Mouse (Mus musculus) CH12F3 (cell line): ENCODE measurements around the gene Tmed2.
"Not testable (repeated sequence)": the region's sequence is repeated elsewhere in the genome, so short reads cannot be mapped to it uniquely, and the experiment has no call there.

Source experiments
- in situ Hi-C: fragments of 300-500 bp; cut with MboI; formaldehyde crosslinking; loops from 2 replicates; pipeline ENCODE4 v1.14.3; 2020; ENCODE audit warnings: low sequenced_read_pairs

The Tmed2 gene

GRCm38 (mm10) chr5:124528351-124528750, 12.1 kb upstream of the Tmed2 start:
- in situ Hi-C loops: no loop called here

GRCm38 (mm10) chr5:124528791-124529190, 11.7 kb upstream of the Tmed2 start:
- in situ Hi-C loops: no loop called here

- in situ Hi-C loops: no loop called here
Measured at GRCm38 (mm10) chr5:124529191-124529651, 11.3 kb upstream of the Tmed2 start.

- in situ Hi-C loops: loop anchor here (10.0 kb wide), 1 partner anchor 95 kb away; the partner anchor contains the start of gene Kmt5a
Measured at GRCm38 (mm10) chr5:124529697-124530096, 10.8 kb upstream of the Tmed2 start.

GRCm38 (mm10) chr5:124530655-124531582, 9.6 kb upstream of the Tmed2 start, which contains the start of gene Rilpl1:
Rilpl1 (minus strand) TSS chr5:124531391.
- in situ Hi-C loops: loop anchor here (10.0 kb wide), 1 partner anchor 96 kb away; the partner anchor contains the start of gene Kmt5a

GRCm38 (mm10) chr5:124531583-124531930, 8.9 kb upstream of the Tmed2 start:
- in situ Hi-C loops: loop anchor here (10.0 kb wide), 1 partner anchor 97 kb away; the partner anchor contains the start of gene Kmt5a

- in situ Hi-C loops: loop anchor here (10.0 kb wide), 1 partner anchor 98 kb away; the partner anchor contains the start of gene Kmt5a
Measured at GRCm38 (mm10) chr5:124532451-124532850, 8.0 kb upstream of the Tmed2 start.

GRCm38 (mm10) chr5:124535016-124535415, 5.5 kb upstream of the Tmed2 start:
- in situ Hi-C loops: loop anchor here (10.0 kb wide), 1 partner anchor 100 kb away; the partner anchor contains the start of gene Kmt5a

- in situ Hi-C loops: loop anchor here (10.0 kb wide), 1 partner anchor 102 kb away; the partner anchor contains the start of gene Kmt5a
Measured at GRCm38 (mm10) chr5:124536776-124537175, 3.7 kb upstream of the Tmed2 start.

- in situ Hi-C loops: loop anchor here (10.0 kb wide), 1 partner anchor 104 kb away; the partner anchor contains the start of gene Kmt5a
Measured at GRCm38 (mm10) chr5:124538813-124539792, 1.4 kb upstream of the Tmed2 start.

- in situ Hi-C loops: loop anchor here (10.0 kb wide), 1 partner anchor 105 kb away; the partner anchor contains the start of gene Kmt5a
Measured at GRCm38 (mm10) chr5:124539905-124540304, 590 bp upstream of the Tmed2 start.

- in situ Hi-C loops: no loop called here
Measured at GRCm38 (mm10) chr5:124540905-124541601, 558 bp downstream of the Tmed2 start.

GRCm38 (mm10) chr5:124541602-124541973, 1.1 kb downstream of the Tmed2 start:
- in situ Hi-C loops: no loop called here

- in situ Hi-C loops: not testable (repeated sequence)
Measured at GRCm38 (mm10) chr5:124550737-124551136, 10.2 kb downstream of the Tmed2 start.

- in situ Hi-C loops: not testable (repeated sequence)
Measured at GRCm38 (mm10) chr5:124551349-124552093, 11.0 kb downstream of the Tmed2 start.

- in situ Hi-C loops: no loop called here
Measured at GRCm38 (mm10) chr5:124552094-124552472, 11.6 kb downstream of the Tmed2 start.

GRCm38 (mm10) chr5:124552558-124553307, 12.2 kb downstream of the Tmed2 start, which contains the start of gene Ddx55:
Ddx55 (plus strand) TSS chr5:124552864.
- in situ Hi-C loops: no loop called here

GRCm38 (mm10) chr5:124553607-124554006, 13.1 kb downstream of the Tmed2 start:
- in situ Hi-C loops: no loop called here
